Mouse (Mus musculus) midbrain, embryonic 14.5 days (tissue): Measurements from ENCODE around the gene Rsrc1. TPM values are rescaled to one million over a fixed set of nuclear protein-coding genes. Genes with fewer than 3 reads are reported as not detected.

Experiments used
- ATAC-seq: fragments of 200-750 bp; cut with Nextera tagmentation; 2 replicates; pipeline ENCODE4 v1.8.0; 2017; ENCODE audit warnings: moderate number of reproducible peaks, moderate library complexity; ENCODE audit not compliant: low FRiP score, low TSS enrichment
- DNase-seq: peaks from one replicate; pipeline ENCODE4 v3.0.0-alpha.2; 2015
- H3K27ac ChIP-seq: fragments of 300-500 bp; sonication (generic); replicated peaks from 2 replicates; pipeline ENCODE4 v1.5.1; 2014; ENCODE audit warnings: mild to moderate bottlenecking, low read depth, low read length, moderate library complexity
- H3K27me3 ChIP-seq: fragments of 300-500 bp; sonication (generic); 2 replicates; pipeline ENCODE4 v1.6.1; 2014; ENCODE audit warnings: low read length, control low read depth, mixed read lengths; ENCODE audit not compliant: control insufficient read depth, insufficient read depth
- H3K36me3 ChIP-seq: fragments of 300-500 bp; sonication (generic); 2 replicates; pipeline ENCODE4 v1.6.1; 2014; ENCODE audit warnings: low read length, control low read depth; ENCODE audit not compliant: control insufficient read depth, insufficient read depth
- H3K4me1 ChIP-seq: fragments of 300-500 bp; sonication (generic); 2 replicates; pipeline ENCODE4 v1.6.1; 2014; ENCODE audit warnings: mild to moderate bottlenecking, antibody characterized with exemption, low read length, control low read depth; ENCODE audit not compliant: control insufficient read depth, insufficient read depth
- H3K4me2 ChIP-seq: fragments of 300-500 bp; sonication (generic); 2 replicates; pipeline ENCODE4 v1.6.1; 2014; ENCODE audit warnings: mild to moderate bottlenecking, low read length, moderate library complexity
- H3K4me3 ChIP-seq: fragments of 300-500 bp; sonication (generic); replicated peaks from 2 replicates; pipeline ENCODE4 v1.5.1; 2014; ENCODE audit warnings: low read depth, low read length
- H3K9ac ChIP-seq: fragments of 300-500 bp; sonication (generic); replicated peaks from 2 replicates; pipeline ENCODE4 v1.6.1; 2014; ENCODE audit warnings: mild to moderate bottlenecking, low read length, moderate library complexity
- H3K9me3 ChIP-seq: fragments of 300-500 bp; sonication (generic); 2 replicates; pipeline ENCODE4 v1.6.1; 2016; ENCODE audit warnings: low read length, control low read depth, mixed read lengths; ENCODE audit not compliant: control insufficient read depth
- whole genome bisulfite sequencing: fragments of 180-500 bp; shearing (Covaris S2); extraction: QIAGEN DNeasy Blood & Tissue Kit; methylation state at CpG from one replicate; pipeline ENCODE4 v1.1.7; 2014; 5-methylcytosine and 5-hydroxymethylcytosine counted together
- polyA plus RNA-seq: library from polyadenylated mRNA; unstranded; fragments of >200 nt; fragmentation: Nextera tagmentation; extraction: Ambion mirVana; gene quantifications from 2 replicates; pipeline ENCODE4 v1.2.1, GENCODE M21; 2014

The Rsrc1 gene
- polyA plus RNA-seq, 1 experiment from 2014 or later, result 50.9 TPM

DNA sequence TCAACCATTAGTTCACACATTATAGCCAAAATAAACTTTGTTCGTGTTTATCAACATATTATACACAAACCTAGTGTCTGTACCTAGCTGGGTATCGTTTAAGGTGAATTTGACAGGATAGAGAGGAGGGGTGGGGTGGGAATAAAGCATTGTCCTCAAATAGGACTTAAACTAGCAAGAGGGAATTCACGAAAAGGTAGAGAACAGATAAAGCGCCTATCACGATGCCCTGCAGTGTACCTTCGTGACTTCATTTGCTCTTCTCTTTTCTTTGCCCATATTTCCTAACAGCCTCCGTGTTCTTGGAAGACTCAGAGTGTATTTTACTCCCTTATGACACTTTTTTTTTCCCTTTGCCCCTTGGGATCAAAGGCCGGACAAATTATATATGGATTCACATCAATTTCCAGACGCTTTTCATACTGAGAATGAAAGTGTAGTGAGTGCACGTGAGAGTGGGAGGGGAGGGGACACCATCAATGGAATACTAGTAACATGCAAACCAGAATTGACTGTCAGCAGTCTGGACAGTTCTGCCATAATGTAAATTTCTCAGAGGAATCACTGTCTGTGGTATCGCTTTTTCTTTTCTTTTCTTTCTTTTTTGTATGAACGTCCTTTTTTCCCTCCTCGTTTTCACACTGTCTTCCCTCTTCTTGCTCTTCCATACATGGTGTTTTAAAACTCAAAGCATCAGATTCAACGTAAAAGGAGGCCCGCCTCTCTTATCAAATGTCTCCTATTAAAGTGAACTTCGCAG is 8.8 kb upstream of the Rsrc1 start:
- H3K27me3 ChIP-seq, result peaks cover 51% of the 10 kb centered on the region
- DNase-seq (peak; percentile 47), ATAC-seq (no peak)
- H3K9ac ChIP-seq, result peak overlapping the region; percentile 72; the same call in 1 of the 2 replicates
- H3K27ac ChIP-seq, result 0 out of 2 replicates have a peak overlapping the region, but pooled peaks have one; percentile 37
- H3K4me1 ChIP-seq, result peaks cover 22% of the 10 kb centered on the region
- no peaks in the 10 kb centered on the region for H3K36me3 ChIP-seq
- H3K4me2 ChIP-seq, result peak overlapping the region; percentile 80
- 4% methylated on average over 16 of the region's 16 CpGs for WGBS
- H3K4me3 ChIP-seq, result peak overlapping the region; percentile 51
- no peaks in the 10 kb centered on the region for H3K9me3 ChIP-seq

- Histone ChIP-seq H3K4me1 (peaks cover 22% of the 10 kb centered on the region), H3K4me3 (peak overlapping the region; percentile 51), H3K4me2 (peak overlapping the region; percentile 80), H3K9me3 (no peaks in the 10 kb centered on the region), H3K27ac (peak overlapping the region; percentile 83), H3K9ac (peak overlapping the region; percentile 72), H3K27me3 (peaks cover 46% of the 10 kb centered on the region), H3K36me3 (no peaks in the 10 kb centered on the region)
- WGBS, result under 1% methylated on average over 59 of the region's 59 CpGs
- ATAC-seq (peak; percentile 55), DNase-seq (peak; percentile 82)
Measured at GRCm38 (mm10) chr3:66973391-66973943, 7.7 kb upstream of the Rsrc1 start.

- no peak overlapping the region for H3K27ac ChIP-seq
- H3K4me3 ChIP-seq, result 0 out of 2 replicates have a peak overlapping the region, but pooled peaks have one; percentile 51
- peaks cover 27% of the 10 kb centered on the region for H3K4me1 ChIP-seq
- peak; percentile 36 for DNase-seq
- H3K9ac ChIP-seq, result no peak overlapping the region
- H3K4me2 ChIP-seq, result peak overlapping the region; percentile 80
- peaks cover 56% of the 10 kb centered on the region for H3K27me3 ChIP-seq
- no peaks in the 10 kb centered on the region for H3K36me3 ChIP-seq
- WGBS, result 7% methylated on average over 3 of the region's 3 CpGs
- no peaks in the 10 kb centered on the region for H3K9me3 ChIP-seq
- ATAC-seq, result no peak
Measured at GRCm38 (mm10) chr3:66974501-66974900, 6.7 kb upstream of the Rsrc1 start.

DNA sequence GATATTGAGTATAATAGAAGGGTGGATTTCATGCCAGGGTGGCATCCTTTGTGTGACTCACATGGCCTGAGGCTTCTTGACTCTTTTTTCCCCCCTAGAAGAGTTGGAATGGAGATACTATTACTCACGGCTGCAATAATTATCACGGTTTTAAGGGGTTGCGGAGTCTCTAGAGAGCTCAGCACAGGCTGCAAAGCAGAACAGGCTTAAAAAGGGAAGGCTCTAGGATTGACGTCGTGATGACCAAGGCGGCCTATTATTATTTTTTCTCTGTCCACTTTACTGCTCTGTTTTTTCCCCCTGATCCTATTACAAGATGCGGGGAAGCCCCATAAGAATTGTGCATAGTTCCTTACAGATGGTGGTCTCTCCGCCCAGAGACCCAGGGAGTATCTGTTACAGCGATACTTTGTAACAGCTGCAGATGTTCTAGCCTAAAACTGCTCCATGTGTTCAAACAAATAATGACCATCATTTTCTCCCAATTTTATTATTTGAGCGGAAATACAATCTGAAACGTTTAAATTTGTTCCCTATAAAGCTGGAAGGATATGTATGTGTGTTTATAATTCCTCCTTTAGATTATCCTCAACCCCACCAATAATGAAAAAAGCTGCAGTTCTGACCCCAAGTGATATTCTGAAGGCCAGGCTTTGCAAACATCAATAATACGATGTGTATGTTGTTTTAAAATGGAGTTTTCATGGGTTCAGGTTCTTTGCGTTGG is 4.1 kb upstream of the Rsrc1 start:
- peak overlapping the region; percentile 54 for H3K4me3 ChIP-seq
- H3K27me3 ChIP-seq, result peaks cover 49% of the 10 kb centered on the region
- peak overlapping the region; percentile 43 for H3K4me2 ChIP-seq
- H3K9ac ChIP-seq, result peak overlapping the region; percentile 73; the same call in 1 of the 2 replicates
- ATAC-seq (no peak), DNase-seq (peak; percentile 73)
- peak overlapping the region; percentile 91 for H3K27ac ChIP-seq
- peaks cover 17% of the 10 kb centered on the region; the same call in 1 of the 2 replicates for H3K4me1 ChIP-seq
- no peaks in the 10 kb centered on the region for H3K36me3 ChIP-seq
- H3K9me3 ChIP-seq, result no peaks in the 10 kb centered on the region
- WGBS, result 3% methylated on average over 13 of the region's 13 CpGs

DNA sequence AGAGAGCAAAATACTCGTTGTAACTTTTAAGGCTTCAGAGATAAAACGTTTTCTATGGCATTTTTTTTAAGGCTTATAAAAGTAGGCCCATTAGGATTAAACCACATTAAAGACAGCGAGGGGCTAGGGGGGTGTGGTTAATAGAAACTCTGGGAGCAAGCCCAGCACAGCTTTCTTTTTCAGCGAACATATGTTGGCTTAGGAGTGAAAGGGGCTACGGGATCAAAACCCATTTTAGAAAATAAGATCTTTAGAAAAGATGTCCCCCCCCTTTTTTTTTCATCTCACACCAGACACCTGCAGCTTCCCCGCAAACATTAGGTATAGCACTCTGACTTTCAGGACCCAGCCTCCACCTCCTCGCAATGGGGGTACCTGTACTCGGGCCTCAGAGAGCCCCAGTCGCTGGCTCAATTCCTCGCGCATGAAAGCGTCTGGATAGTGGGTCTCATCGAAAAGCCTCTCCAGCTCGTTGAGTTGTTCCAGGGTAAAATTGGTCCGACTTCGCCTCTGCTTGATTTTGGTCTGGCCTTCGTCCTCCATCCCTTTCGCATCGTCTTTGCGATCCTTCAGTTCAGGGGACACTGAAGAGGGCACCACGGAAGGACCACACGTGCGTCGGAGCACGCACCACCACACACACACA is 3.3 kb upstream of the Rsrc1 start:
- DNase-seq (peak; percentile 65), ATAC-seq (no peak)
- Histone ChIP-seq H3K4me2 (peak overlapping the region; percentile 43), H3K4me3 (peak overlapping the region; percentile 54), H3K27ac (peak overlapping the region; percentile 91), H3K4me1 (peaks cover 14% of the 10 kb centered on the region; the same call in 1 of the 2 replicates), H3K36me3 (no peaks in the 10 kb centered on the region), H3K27me3 (peaks cover 48% of the 10 kb centered on the region), H3K9me3 (no peaks in the 10 kb centered on the region), H3K9ac (peak overlapping the region; percentile 73)
- WGBS, result 1% methylated on average over 25 of the region's 25 CpGs

GRCm38 (mm10) chr3:66978457-66979381 is 2.5 kb upstream of the Rsrc1 start:
- DNase-seq (peak; percentile 60), ATAC-seq (no peak)
- Histone ChIP-seq H3K4me1 (peaks cover 11% of the 10 kb centered on the region; the same call in 1 of the 2 replicates), H3K27me3 (peaks cover 46% of the 10 kb centered on the region), H3K9me3 (no peaks in the 10 kb centered on the region), H3K9ac (peak overlapping the region; percentile 73), H3K4me3 (peak overlapping the region; percentile 54), H3K27ac (peak overlapping the region; percentile 91), H3K36me3 (no peaks in the 10 kb centered on the region), H3K4me2 (peak overlapping the region; percentile 43)
- under 1% methylated on average over 45 of the region's 45 CpGs for WGBS

GRCm38 (mm10) chr3:66979491-66979890 is 1.7 kb upstream of the Rsrc1 start:
- H3K9me3 ChIP-seq, result no peaks in the 10 kb centered on the region
- peak overlapping the region; percentile 43 for H3K4me2 ChIP-seq
- no peaks in the 10 kb centered on the region for H3K36me3 ChIP-seq
- peak overlapping the region; percentile 73 for H3K9ac ChIP-seq
- peak overlapping the region; percentile 54 for H3K4me3 ChIP-seq
- peaks cover 8% of the 10 kb centered on the region; the same call in 1 of the 2 replicates for H3K4me1 ChIP-seq
- DNase-seq (no peak), ATAC-seq (no peak)
- 2% methylated on average over 9 of the region's 9 CpGs for WGBS
- H3K27me3 ChIP-seq, result peaks cover 44% of the 10 kb centered on the region
- peak overlapping the region; percentile 91 for H3K27ac ChIP-seq
